Mouse (Mus musculus) intestine, postnatal 0 days (tissue): ENCODE measurements around the gene Agtpbp1. TPM values are rescaled to one million over a fixed set of nuclear protein-coding genes. Genes with fewer than 3 reads are reported as not detected.

Source experiments
- ATAC-seq: fragments of 200-750 bp; cut with Nextera tagmentation; 2 replicates; pipeline ENCODE4 v1.8.0; 2017; ENCODE audit warnings: mild to moderate bottlenecking, moderate TSS enrichment, moderate library complexity
- H3K27ac ChIP-seq: fragments of 300-500 bp; sonication (generic); 2 replicates; pipeline ENCODE4 v1.5.1; 2014; ENCODE audit warnings: mild to moderate bottlenecking, low read depth, low read length, moderate library complexity
- H3K27me3 ChIP-seq: fragments of 300-500 bp; sonication (generic); replicated peaks from 2 replicates; pipeline ENCODE4 v1.6.1; 2014; ENCODE audit warnings: low read length, mixed read lengths; ENCODE audit not compliant: control insufficient read depth, insufficient read depth
- H3K36me3 ChIP-seq: fragments of 300-500 bp; sonication (generic); 2 replicates; pipeline ENCODE4 v1.6.1; 2014; ENCODE audit warnings: mild to moderate bottlenecking, moderate library complexity; ENCODE audit not compliant: control insufficient read depth, insufficient read depth
- H3K4me1 ChIP-seq: fragments of 300-500 bp; sonication (generic); replicated peaks from 2 replicates; pipeline ENCODE4 v1.6.1; 2014; ENCODE audit warnings: antibody characterized with exemption, low read length, mixed read lengths; ENCODE audit not compliant: control insufficient read depth, insufficient read depth
- H3K4me2 ChIP-seq: fragments of 300-500 bp; sonication (generic); replicated peaks from 2 replicates; pipeline ENCODE4 v1.6.1; 2014; ENCODE audit warnings: low read depth, mild to moderate bottlenecking, moderate library complexity
- H3K4me3 ChIP-seq: fragments of 300-500 bp; sonication (generic); 2 replicates; pipeline ENCODE4 v1.5.1; 2014; ENCODE audit warnings: low read depth, low read length
- H3K9ac ChIP-seq: fragments of 300-500 bp; sonication (generic); 2 replicates; pipeline ENCODE4 v1.6.1; 2014; ENCODE audit warnings: mild to moderate bottlenecking, low read depth, low read length
- H3K9me3 ChIP-seq: fragments of 300-500 bp; sonication (generic); 2 replicates; pipeline ENCODE4 v1.6.1; 2016; ENCODE audit warnings: mixed run types; ENCODE audit not compliant: control insufficient read depth
- CTCF ChIP-seq: sonication (generic); IDR thresholded peaks from 2 replicates; pipeline ENCODE4 v1.5.1; 2016; ENCODE audit warnings: low read depth, mild to moderate bottlenecking, control low read depth, antibody characterized with exemption, moderate library complexity
- WGBS: fragments of 180-500 bp; shearing (Covaris S2); extraction: QIAGEN DNeasy Blood & Tissue Kit; methylation state at CpG from one replicate; pipeline ENCODE4 v1.1.7; 2014; 5-methylcytosine and 5-hydroxymethylcytosine counted together
- polyA plus RNA-seq: library from polyadenylated mRNA; unstranded; fragments of >200 nt; fragmentation: Nextera tagmentation; extraction: Ambion mirVana; gene quantifications from 2 replicates; pipeline ENCODE4 v1.2.1, GENCODE M21; 2015

Agtpbp1 gene
- polyA plus RNA-seq, 1 experiment from 2014 or later, result 7.3 TPM

- Histone ChIP-seq H3K9ac (no peak overlapping the region), H3K4me2 (no peak overlapping the region), H3K9me3 (no peaks in the 10 kb centered on the region), H3K27me3 (no peaks in the 10 kb centered on the region), H3K4me1 (no peaks in the 10 kb centered on the region), H3K36me3 (no peaks in the 10 kb centered on the region), H3K27ac (no peak overlapping the region), H3K4me3 (no peak overlapping the region)
- peak; percentile 75 for TF ChIP-seq CTCF
- ATAC-seq, result no peak
- 32% methylated on average over 7 of the region's 7 CpGs for WGBS
Measured at GRCm38 (mm10) chr13:59515074-59515473, 70.0 kb downstream of the Agtpbp1 start.

- Histone ChIP-seq H3K27me3 (no peaks in the 10 kb centered on the region), H3K4me2 (no peak overlapping the region), H3K36me3 (no peaks in the 10 kb centered on the region), H3K9ac (no peak overlapping the region), H3K27ac (no peak overlapping the region), H3K4me1 (no peaks in the 10 kb centered on the region), H3K9me3 (no peaks in the 10 kb centered on the region), H3K4me3 (no peak overlapping the region)
- WGBS, result 52% methylated on average over 10 of the region's 10 CpGs
- no peak for ATAC-seq
- TF ChIP-seq CTCF, result no peak
Measured at GRCm38 (mm10) chr13:59509644-59510366, 75.2 kb downstream of the Agtpbp1 start.

GRCm38 (mm10) chr13:59508584-59508983 lies 76.4 kb downstream of the Agtpbp1 start:
- no peaks in the 10 kb centered on the region for H3K4me1 ChIP-seq
- H3K36me3 ChIP-seq, result no peaks in the 10 kb centered on the region
- WGBS, result 58% methylated on average over 4 of the region's 4 CpGs
- TF ChIP-seq CTCF, result no peak
- no peak overlapping the region for H3K9ac ChIP-seq
- H3K27me3 ChIP-seq, result no peaks in the 10 kb centered on the region
- H3K4me3 ChIP-seq, result no peak overlapping the region
- H3K4me2 ChIP-seq, result no peak overlapping the region
- no peak for ATAC-seq
- H3K9me3 ChIP-seq, result no peaks in the 10 kb centered on the region
- H3K27ac ChIP-seq, result no peak overlapping the region

DNA sequence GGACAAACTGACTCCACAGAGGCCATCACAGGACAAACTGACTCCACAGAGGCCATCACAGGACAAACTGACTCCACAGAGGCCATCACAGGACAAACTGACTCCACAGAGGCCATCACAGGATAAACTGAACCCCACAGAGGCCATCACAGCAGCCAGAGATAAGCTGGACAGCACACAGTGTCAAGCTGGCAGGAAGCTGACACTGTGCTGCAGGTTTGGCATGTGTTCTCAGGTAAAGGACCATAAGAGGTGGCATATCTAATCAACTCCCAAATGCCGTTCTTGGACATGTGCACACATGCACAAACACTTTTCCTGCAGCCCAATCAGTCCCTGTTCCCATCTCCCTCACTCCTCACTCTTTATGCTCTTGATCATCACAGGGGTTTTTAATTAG lies 78.6 kb downstream of the Agtpbp1 start:
- no peak for ATAC-seq
- no peak overlapping the region for H3K4me2 ChIP-seq
- H3K4me3 ChIP-seq, result no peak overlapping the region
- no peaks in the 10 kb centered on the region for H3K36me3 ChIP-seq
- H3K9ac ChIP-seq, result no peak overlapping the region
- TF ChIP-seq CTCF, result no peak
- no peaks in the 10 kb centered on the region for H3K4me1 ChIP-seq
- WGBS, result 81% methylated on average over 1 of the region's 1 CpGs
- no peak overlapping the region for H3K27ac ChIP-seq
- H3K27me3 ChIP-seq, result no peaks in the 10 kb centered on the region
- H3K9me3 ChIP-seq, result no peaks in the 10 kb centered on the region

GRCm38 (mm10) chr13:59505867-59506266 lies 79.2 kb downstream of the Agtpbp1 start:
- Histone ChIP-seq H3K4me3 (no peak overlapping the region), H3K9me3 (no peaks in the 10 kb centered on the region), H3K27ac (no peak overlapping the region), H3K36me3 (no peaks in the 10 kb centered on the region), H3K9ac (no peak overlapping the region), H3K27me3 (no peaks in the 10 kb centered on the region), H3K4me1 (no peaks in the 10 kb centered on the region), H3K4me2 (no peak overlapping the region)
- 87% methylated on average over 4 of the region's 4 CpGs for WGBS
- no peak for TF ChIP-seq CTCF
- ATAC-seq, result no peak

DNA sequence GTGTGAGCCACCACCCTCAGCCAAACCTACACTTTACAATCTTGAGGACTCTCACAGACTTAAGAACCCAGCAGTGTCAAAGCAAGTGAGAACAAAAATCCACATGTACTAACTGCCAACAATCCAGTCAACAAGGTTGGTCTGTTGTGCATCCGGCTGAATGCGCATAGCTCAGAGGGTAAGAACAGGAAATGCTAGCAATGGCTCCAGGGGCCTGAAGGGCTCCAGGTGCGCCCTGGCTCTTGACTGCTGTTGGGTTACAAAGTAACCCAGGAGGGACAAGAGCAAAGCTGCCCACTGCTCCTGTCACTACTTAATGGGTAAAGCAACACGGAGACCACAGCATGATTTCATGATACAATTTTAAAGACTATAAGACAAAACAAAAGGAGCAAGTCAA lies 81.4 kb downstream of the Agtpbp1 start:
- 74% methylated on average over 4 of the region's 4 CpGs for WGBS
- Histone ChIP-seq H3K4me1 (no peaks in the 10 kb centered on the region), H3K27me3 (no peaks in the 10 kb centered on the region), H3K27ac (no peak overlapping the region), H3K4me3 (no peak overlapping the region), H3K9ac (no peak overlapping the region), H3K9me3 (no peaks in the 10 kb centered on the region), H3K36me3 (no peaks in the 10 kb centered on the region), H3K4me2 (no peak overlapping the region)
- TF ChIP-seq CTCF, result no peak
- no peak for ATAC-seq
